Mouse (Mus musculus): ENCODE measurements around the gene Mical2.

- TF ChIP-seq CTCF (IDR thresholded peaks at IDR 0.05; ENCODE audit: low read depth, low read length) (no peak), GATA1 (IDR thresholded peaks at IDR 0.05; ENCODE audit: borderline replicate concordance, low read length) (no peak), TAL1 (conservative IDR thresholded peaks at IDR 0.05; ENCODE audit: low read depth, low read length) (no peak), POLR2AphosphoS5 (IDR thresholded peaks at IDR 0.05; ENCODE audit: insufficient replicate concordance, low read depth, low read length) (no peak)
Observed at GRCm38 (mm10) chr7:112354503-112354951, 128.9 kb downstream of the Mical2 start.

Measured in G1E (cell line).